In genomic region chr11:97412117-97412516, GRCm38 (mm10) we compare ENCODE assay signal across 8 mouse cellular contexts. TPM values are rescaled to one million over a fixed set of nuclear protein-coding genes. Genes with fewer than 3 reads are reported as not detected.
DNase-seq lines count a peak whose midpoint lies in the region; ATAC-seq lines count a peak whose summit lies in the region.

No protein-coding gene starts in this region.

- peak overlapping the region; percentile 50; the same call in 1 of the 2 replicates for H3K27ac ChIP-seq in hindbrain, embryonic 10.5 days
- no peak overlapping the region for H3K27ac ChIP-seq in hindbrain, embryonic 16.5 days (ENCODE audit: low read depth, low read length)
- H3K27ac ChIP-seq in forebrain, embryonic 13.5 days, result no peak overlapping the region

- DNase-seq in hindbrain, embryonic 10.5 days (ENCODE audit: low spot score), result no peak
- DNase-seq in heart, adult 11 months, result peak; percentile 98
- DNase-seq in kidney, postnatal 36 days, result peak; percentile 49 to 51
- no peak for DNase-seq in left cerebral cortex, adult 18-20 months (ENCODE audit: low spot score in 2 of 2)
- no peak for DNase-seq in testis, postnatal 10 days (ENCODE audit: low spot score)

- H3K4me3 ChIP-seq in hindbrain, embryonic 10.5 days, result 0 out of 2 replicates have a peak overlapping the region, but pooled peaks have one; percentile 11
- H3K4me3 ChIP-seq in hindbrain, embryonic 16.5 days (ENCODE audit: low read length), result no peak overlapping the region
- no peak overlapping the region for H3K4me3 ChIP-seq in forebrain, embryonic 13.5 days

- WGBS in hindbrain, embryonic 10.5 days, result 13% methylated on average over 3 of the region's 3 CpGs
- 24% methylated on average over 3 of the region's 3 CpGs for WGBS in hindbrain, embryonic 16.5 days
- WGBS in forebrain, embryonic 13.5 days, result 15% methylated on average over 3 of the region's 3 CpGs

- no peak; the same call in 1 of the 2 replicates for ATAC-seq in hindbrain, embryonic 16.5 days
- peak; percentile 65 for ATAC-seq in megakaryocyte, adult 5-6 weeks (ENCODE audit: poor library complexity, severe bottlenecking)
- no peak for ATAC-seq in forebrain, embryonic 13.5 days

- H3K9ac ChIP-seq in hindbrain, embryonic 16.5 days (ENCODE audit: low read depth, low read length), result no peak overlapping the region
- H3K9ac ChIP-seq in forebrain, embryonic 13.5 days, result no peak overlapping the region

- H3K27me3 ChIP-seq in hindbrain, embryonic 10.5 days (ENCODE audit: insufficient read depth, poor library complexity, severe bottlenecking), result peaks cover 60% of the 10 kb centered on the region
- 0 out of 2 replicates have a peak, but pooled peaks cover 3% of the 10 kb centered on the region for H3K27me3 ChIP-seq in hindbrain, embryonic 16.5 days (replicated peaks; ENCODE audit: control insufficient read depth, insufficient read depth, low read length)
- H3K27me3 ChIP-seq in forebrain, embryonic 13.5 days, result peaks cover 24% of the 10 kb centered on the region

- H3K36me3 ChIP-seq in hindbrain, embryonic 10.5 days, result no peaks in the 10 kb centered on the region
- no peaks in the 10 kb centered on the region for H3K36me3 ChIP-seq in hindbrain, embryonic 16.5 days (ENCODE audit: control insufficient read depth, insufficient read depth, low read length)
- no peaks in the 10 kb centered on the region for H3K36me3 ChIP-seq in forebrain, embryonic 13.5 days (ENCODE audit: poor library complexity, severe bottlenecking)

- peaks cover 45% of the 10 kb centered on the region for H3K4me1 ChIP-seq in hindbrain, embryonic 10.5 days (replicated peaks)
- peaks cover 14% of the 10 kb centered on the region for H3K4me1 ChIP-seq in hindbrain, embryonic 16.5 days (ENCODE audit: control insufficient read depth, insufficient read depth, low read depth, low read length)
- H3K4me1 ChIP-seq in forebrain, embryonic 13.5 days, result peaks cover 18% of the 10 kb centered on the region

- no peaks in the 10 kb centered on the region for H3K9me3 ChIP-seq in hindbrain, embryonic 10.5 days
- no peaks in the 10 kb centered on the region for H3K9me3 ChIP-seq in hindbrain, embryonic 16.5 days (ENCODE audit: control insufficient read depth, low read length)
- H3K9me3 ChIP-seq in forebrain, embryonic 13.5 days (replicated peaks), result no peaks in the 10 kb centered on the region

- H3K4me2 ChIP-seq in hindbrain, embryonic 16.5 days (ENCODE audit: low read length), result no peak overlapping the region
- H3K4me2 ChIP-seq in forebrain, embryonic 13.5 days, result no peak overlapping the region

RNA-seq across cellular contexts. Expression of gene Arhgap23, which starts 3.2 kb away (rescaled TPM):
- 2.7 and 4.0 TPM in 2 replicates for polyA plus RNA-seq in hindbrain, embryonic 10.5 days (2016; fragmentation: Nextera tagmentation; extraction: Ambion mirVana)
- polyA plus RNA-seq in hindbrain, embryonic 16.5 days (2015; fragmentation: Nextera tagmentation; extraction: Ambion mirVana), result 8.5 and 9.4 TPM in 2 replicates
- total RNA-seq in megakaryocyte, adult 5-6 weeks (2015), result 7.7 and 9.8 TPM in 2 replicates
- 5.8 and 9.4 TPM in 2 replicates for total RNA-seq in megakaryocyte, adult 5-6 weeks (2017)
- total RNA-seq in left cerebral cortex, adult 18-20 months (2021), result 10 to 100 TPM; 66.5 to 75.0 TPM
- 3.6 and 4.4 TPM in 2 replicates for polyA plus RNA-seq in forebrain, embryonic 13.5 days (2015; fragmentation: Nextera tagmentation; extraction: Ambion mirVana)

RNA-seq across cellular contexts. Expression of gene Socs7, which starts 49.8 kb away (rescaled TPM):
- polyA plus RNA-seq in hindbrain, embryonic 10.5 days (2016; fragmentation: Nextera tagmentation; extraction: Ambion mirVana), result 3.9 and 4.6 TPM in 2 replicates
- polyA plus RNA-seq in hindbrain, embryonic 16.5 days (2015; fragmentation: Nextera tagmentation; extraction: Ambion mirVana), result 7.3 and 8.1 TPM in 2 replicates
- 4.0 and 4.4 TPM in 2 replicates for total RNA-seq in megakaryocyte, adult 5-6 weeks (2015)
- total RNA-seq in megakaryocyte, adult 5-6 weeks (2017), result 7.6 and 8.5 TPM in 2 replicates
- total RNA-seq in left cerebral cortex, adult 18-20 months (2021), result 10 to 100 TPM; 80.9 to 92.7 TPM
- 7.7 and 8.6 TPM in 2 replicates for polyA plus RNA-seq in forebrain, embryonic 13.5 days (2015; fragmentation: Nextera tagmentation; extraction: Ambion mirVana)

Comparison
In these comparisons a context has a peak if more than half of its experiments do, and no peak if none do; other contexts are left out.
1. DNase-seq: peak in heart, adult 11 months (single experiment) and kidney, postnatal 36 days (2 of 2); none in hindbrain, embryonic 10.5 days (single experiment), left cerebral cortex, adult 18-20 months (0 of 2) and testis, postnatal 10 days (single experiment).